Mouse (Mus musculus): ENCODE data around the gene Qrich1.

DNA sequence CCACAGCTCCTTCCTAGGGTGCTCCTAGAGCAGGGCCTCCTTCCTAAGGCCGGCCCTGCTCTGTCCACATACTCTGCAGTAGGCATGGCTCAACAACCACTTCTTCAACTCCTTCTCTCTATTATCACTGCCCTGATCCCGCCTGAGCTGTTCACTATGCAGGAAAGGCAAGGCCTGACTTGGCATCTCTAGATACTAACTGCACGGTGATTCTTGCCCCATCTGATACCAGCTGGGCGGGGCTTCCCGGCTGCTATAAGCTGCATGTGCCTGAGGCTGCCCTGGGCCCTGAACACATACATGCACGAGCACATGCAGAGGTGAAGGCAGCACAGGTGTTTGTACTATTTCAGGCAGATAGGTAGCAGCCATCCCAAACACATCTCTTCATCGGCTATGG lies 47.5 kb downstream of the Qrich1 start:
- no peak for TF ChIP-seq CTCF (conservative IDR thresholded peaks at IDR 0.05; ENCODE audit: low read length)
- no peak for TF ChIP-seq NANOG (IDR thresholded peaks at IDR 0.05; ENCODE audit: borderline replicate concordance, low read length)
